Mouse (Mus musculus): ENCODE measurements at regions not wholly inside any gene's neighbourhood (a gene's known extent, or its start where the extent isn't known, plus 50 kb on each side); places are given as distances from the start of the nearest gene placed in this dataset.
"Not testable (repeated sequence)": the region's sequence is repeated elsewhere in the genome, so short reads cannot be mapped to it uniquely, and the experiment has no call there.

GRCm38 (mm10) chr17:41264512-41265222, 329.8 kb upstream of the Cenpq start:
- DNase-seq = no peak

GRCm38 (mm10) chr17:41261495-41261894, 326.6 kb upstream of the Cenpq start:
- no peak for DNase-seq

GRCm38 (mm10) chr17:41248406-41248805, 313.6 kb upstream of the Cenpq start:
- DNase-seq = no peak

- no peak for DNase-seq
Measured at GRCm38 (mm10) chr17:41227128-41228014, 292.5 kb upstream of the Cenpq start.

- DNase-seq = peak in 1 of 2 experiments; percentile 35
Measured at GRCm38 (mm10) chr17:41216816-41217215, 282.0 kb upstream of the Cenpq start.

GRCm38 (mm10) chr17:41199417-41199816, 264.6 kb upstream of the Cenpq start:
- not testable (repeated sequence) for DNase-seq

GRCm38 (mm10) chr17:41190371-41190770, 255.5 kb upstream of the Cenpq start:
- DNase-seq = not testable (repeated sequence)

- DNase-seq = not testable (repeated sequence)
Measured at GRCm38 (mm10) chr17:41186691-41187090, 251.8 kb upstream of the Cenpq start.

GRCm38 (mm10) chr17:41184751-41185150, 249.9 kb upstream of the Cenpq start:
- DNase-seq = no peak

GRCm38 (mm10) chr17:41153736-41154453, 219.0 kb upstream of the Cenpq start:
- DNase-seq = no peak

- DNase-seq = no peak
Measured at GRCm38 (mm10) chr17:41152427-41152826, 217.6 kb upstream of the Cenpq start.

- DNase-seq = no peak
Measured at GRCm38 (mm10) chr17:41144523-41144922, 209.7 kb upstream of the Cenpq start.

- DNase-seq = no peak
Measured at GRCm38 (mm10) chr17:41125582-41125981, 190.7 kb upstream of the Cenpq start.

- DNase-seq = no peak
Measured at GRCm38 (mm10) chr17:41122939-41123338, 188.1 kb upstream of the Cenpq start.

GRCm38 (mm10) chr17:41103980-41104379, 169.1 kb upstream of the Cenpq start:
- no peak for DNase-seq

GRCm38 (mm10) chr17:41070874-41071273, 136.0 kb upstream of the Cenpq start:
- no peak for DNase-seq

Measured in kidney, postnatal 25 days (tissue).